Mouse (Mus musculus) T-helper 1 cell (primary cell): ENCODE results near the gene Ky.

Source experiments
- in situ Hi-C: fragments of 300-600 bp; cut with MboI, MseI; formaldehyde crosslinking; loops from one replicate; pipeline ENCODE4 v1.15.1; 2025; ENCODE audit warnings: high pct_unique_total_duplicates

The Ky gene

DNA sequence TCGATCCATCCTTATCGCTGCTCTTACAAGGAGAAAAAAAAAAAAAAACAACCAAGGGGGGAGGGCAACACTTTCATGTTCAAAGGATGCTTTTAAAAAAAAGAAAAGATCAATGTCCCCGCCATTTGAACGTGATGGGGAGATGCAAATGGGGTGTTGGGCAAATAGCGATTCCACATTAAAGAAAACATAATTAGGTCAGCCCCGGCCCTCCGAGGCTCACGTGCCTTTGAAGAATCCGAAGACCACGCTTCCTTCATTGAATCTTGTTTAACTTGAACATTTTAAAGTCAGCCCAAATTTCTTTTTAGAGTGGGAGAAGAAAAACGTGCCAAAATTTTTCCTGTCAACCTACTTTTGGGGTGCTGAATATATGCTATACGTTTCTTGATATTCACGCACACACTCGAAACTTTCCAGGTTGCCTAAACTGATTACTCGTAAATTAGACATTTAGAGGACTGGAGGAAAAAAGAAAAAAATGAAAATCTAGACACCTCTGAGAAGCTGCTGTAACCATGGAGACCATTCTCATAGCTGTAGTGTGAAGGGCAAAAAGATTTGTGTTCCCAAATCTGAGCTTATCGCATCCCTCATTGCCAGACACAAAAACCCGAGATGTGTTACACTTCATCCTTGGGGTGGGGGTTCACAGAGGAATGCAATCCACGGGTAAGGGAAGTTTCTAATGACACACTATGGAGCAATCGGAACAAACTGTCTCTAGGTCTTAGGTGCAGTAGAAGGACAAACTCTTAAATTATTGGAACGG, 40.9 kb downstream of the Ky start:
- in situ Hi-C loops, result loop anchor here (5.0 kb wide), 1 partner anchor 1229 kb away; no protein-coding TSS in a partner anchor

DNA sequence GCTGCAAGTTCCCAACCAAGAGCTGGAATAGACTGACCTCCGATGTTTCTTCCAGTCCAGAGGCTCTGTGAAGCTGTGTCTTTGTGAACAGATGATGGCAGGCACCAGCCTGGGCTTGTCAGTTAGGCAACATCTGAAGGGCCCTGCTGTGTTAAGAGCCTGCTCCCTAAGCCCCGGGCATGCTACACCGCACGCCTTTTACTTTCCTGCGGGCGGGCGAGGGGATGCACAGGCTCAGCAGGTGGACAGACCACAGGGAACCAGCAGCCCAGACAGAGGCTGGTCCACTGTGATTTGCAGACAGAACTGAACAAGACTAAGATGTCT, 41.4 kb downstream of the Ky start:
- in situ Hi-C loops, result loop anchor here (5.0 kb wide), 1 partner anchor 1230 kb away; no protein-coding TSS in a partner anchor

DNA sequence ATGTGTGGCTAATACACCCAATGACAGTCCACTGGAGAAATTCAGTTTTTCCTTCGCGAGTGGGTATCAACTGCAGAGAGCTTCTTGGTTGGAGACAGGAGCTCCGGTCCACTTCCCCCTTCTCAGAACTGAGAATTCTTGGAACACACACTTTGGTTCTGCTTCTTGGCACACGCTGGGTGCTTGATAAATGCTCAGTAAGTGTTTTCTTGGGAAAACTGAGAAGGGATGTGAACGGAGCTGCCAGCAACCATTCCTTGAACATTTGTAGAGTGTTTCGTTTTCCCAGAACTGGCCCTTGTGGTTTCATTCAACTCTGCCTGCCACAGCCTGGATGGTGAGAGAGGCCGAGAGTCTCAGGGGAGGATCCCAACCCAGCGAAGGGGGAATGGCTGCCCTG, 43.7 kb downstream of the Ky start:
- in situ Hi-C loops, result loop anchor here (5.0 kb wide), 1 partner anchor 1232 kb away; no protein-coding TSS in a partner anchor

DNA sequence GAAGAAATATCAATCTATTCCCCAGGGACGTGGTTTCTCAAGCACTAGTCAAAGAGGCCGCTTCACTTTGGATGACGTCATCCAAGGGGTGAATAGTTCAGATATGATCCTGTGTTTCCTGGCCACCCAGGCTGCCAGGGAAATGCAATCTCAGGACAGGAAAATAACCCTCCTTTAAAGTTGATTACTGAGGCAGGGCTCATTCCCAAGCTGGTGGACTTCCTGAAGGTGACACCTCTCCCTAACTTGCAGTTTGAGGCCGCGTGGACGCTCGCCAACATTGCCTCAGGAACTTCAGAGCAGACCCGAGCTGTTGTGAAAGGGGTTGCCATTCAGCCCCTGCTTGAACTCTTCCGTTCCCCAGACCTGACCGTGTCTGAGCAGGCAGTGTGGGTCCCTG, 46.2 kb downstream of the Ky start:
- in situ Hi-C loops, result no loop called here

DNA sequence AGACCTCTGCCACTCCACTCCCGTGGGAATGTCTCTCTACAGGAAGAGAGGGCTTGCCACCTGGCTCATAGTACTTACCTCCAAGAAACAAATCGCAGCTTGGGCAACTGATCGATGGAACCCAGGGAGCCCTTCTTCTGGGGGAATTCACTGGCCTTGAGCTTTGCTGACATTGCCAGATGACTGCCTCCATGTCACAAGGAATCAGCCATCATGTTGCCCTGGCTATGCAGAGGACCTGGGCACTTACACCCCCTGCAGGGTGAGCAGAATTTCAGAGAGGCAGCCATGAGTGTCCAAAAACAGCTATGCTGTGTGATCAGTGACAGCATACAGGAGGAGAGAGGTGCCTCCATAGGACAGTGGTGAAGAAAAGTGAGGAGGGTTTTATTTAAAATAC, 48.2 kb downstream of the Ky start:
- in situ Hi-C loops, result no loop called here

DNA sequence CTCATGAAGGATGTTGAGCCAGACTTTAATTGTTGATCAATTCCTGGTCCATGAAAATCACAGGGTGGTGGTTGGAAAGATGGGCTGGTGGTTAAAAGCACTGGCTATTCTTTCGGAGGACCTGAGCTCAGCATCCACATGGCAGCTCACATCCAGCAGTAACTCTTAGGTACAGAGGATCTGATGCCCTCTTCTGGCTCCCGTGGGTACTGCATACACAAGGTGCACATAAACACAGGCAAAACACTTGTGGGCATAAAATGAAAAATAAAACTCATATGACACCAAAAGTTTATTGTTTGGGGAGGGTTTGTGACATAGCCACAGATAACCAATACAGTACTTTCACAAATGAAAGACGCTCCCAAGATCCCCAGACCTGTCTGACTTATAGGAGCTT, 52.9 kb downstream of the Ky start:
- in situ Hi-C loops, result no loop called here

DNA sequence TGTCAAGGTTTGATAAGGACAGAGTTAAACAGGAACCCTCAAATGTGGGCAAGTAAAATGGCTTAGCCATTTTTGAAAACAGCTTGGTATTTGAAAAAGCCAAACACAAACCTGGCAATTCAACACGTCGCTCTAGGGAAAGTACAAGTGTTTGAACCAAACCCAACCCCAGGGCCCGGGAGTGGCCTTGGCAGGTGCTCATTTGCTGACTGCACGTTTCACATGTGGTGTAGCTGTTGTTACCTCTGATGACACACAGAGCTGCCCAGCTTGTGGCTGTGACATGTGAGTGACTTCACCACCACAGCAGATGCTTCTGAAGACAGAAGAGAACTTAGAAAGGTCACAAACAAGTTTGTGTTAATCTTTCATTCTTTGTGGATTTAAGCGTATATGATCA, 67.3 kb downstream of the Ky start:
- in situ Hi-C loops, result no loop called here

DNA sequence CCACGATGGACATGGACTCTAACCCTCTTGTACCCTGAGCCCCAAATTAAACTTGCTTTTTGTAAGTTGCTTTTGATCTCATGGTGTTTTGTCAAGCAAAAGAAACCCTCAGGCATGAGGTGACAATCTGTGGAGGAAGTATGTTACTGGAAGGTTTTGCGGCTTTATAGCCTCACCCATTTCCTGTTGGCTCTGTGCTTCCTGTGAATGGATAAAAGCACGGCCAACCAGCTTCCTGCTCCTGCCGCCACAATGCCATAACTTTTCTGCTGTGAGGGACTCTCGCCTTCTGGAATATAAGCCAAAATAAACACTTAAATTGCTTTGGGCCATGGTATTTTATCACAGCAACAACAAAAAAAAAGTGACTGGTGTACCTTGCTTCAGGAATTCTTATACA, 71.9 kb downstream of the Ky start:
- in situ Hi-C loops, result no loop called here

DNA sequence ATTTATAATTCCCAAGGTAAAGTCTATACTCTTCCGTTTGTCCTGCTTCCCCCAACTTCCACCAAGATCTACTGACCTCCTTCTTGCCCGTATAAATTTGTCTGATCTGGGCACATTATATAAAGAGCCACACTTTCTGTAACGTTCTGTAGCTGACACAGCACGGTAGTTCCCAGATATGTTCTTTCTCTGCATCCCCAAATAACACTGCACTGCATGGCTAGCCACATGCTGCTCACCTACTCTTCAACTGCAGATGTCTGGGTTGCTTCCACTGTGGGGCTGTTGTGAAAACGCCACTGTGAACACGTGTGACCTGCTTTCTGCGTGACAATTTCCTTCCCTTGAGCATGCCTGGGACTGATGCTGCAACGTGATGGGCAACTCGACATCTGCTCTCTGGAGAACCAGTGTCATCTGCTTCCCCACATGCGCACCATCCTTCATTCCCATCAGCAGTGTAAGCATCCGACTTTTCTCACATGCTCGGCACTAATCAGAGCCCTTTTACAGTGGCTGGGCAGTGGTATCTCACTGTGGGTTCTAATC, 76.4 kb downstream of the Ky start:
- in situ Hi-C loops, result no loop called here

DNA sequence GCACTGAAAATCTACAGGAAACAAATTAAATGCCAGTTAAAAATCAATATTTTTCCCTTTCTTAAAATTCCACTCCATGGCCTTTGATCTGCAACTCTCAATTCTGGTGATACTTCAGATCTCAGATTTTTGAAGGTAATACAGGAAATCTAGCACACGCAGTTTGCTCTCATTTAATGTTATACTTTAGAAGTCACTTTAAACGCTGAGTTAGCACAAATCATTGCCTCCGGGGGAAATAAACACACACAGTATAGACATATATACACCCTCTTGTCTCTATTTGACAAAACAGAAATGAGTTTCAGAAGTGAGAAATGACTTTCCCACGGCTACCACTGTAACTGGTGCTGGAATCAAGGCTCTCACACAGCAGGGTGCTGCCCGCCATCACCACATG, 81.8 kb downstream of the Ky start:
- in situ Hi-C loops, result no loop called here

DNA sequence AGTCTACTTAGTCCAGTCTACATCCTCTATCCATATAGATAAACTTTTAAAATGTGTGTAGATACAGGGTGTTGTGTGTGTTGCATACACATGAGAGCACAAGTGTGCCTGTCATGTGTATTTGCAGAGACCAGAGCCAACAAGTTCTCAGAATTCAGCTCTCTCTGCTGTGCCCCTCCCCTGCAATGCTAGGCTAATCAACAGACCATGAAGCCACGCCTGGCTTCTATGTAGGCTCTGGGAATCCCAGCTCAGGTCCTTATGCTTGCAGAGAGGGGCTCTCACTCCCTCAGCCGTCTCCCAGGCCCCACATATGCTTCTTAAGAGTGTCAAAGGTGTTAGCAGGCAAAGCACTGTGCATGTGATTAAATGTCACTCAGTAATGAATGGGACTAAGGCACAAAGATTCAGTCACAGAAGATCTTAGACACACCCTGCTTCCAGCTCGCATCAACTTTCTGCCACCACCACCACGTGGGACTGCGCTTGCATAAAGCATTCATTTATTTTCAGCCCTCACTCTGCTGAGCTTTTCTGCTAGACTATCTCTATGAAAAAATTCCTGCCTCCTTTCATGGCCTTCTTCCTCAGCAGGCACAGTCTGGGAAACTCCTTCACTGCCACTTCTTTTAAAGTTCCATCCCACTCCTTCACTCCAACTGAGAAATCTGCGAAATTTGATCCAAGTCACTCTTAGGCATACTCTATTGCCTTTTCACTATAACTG, 89.3 kb downstream of the Ky start:
- in situ Hi-C loops, result no loop called here
